Mouse (Mus musculus) heart, embryonic 10.5 days (tissue): ENCODE data around the gene Lyg1. TPM values are rescaled to one million over a fixed set of nuclear protein-coding genes. Genes with fewer than 3 reads are reported as not detected.

Experiments used
- DNase-seq: peaks from one replicate; pipeline ENCODE4 v3.0.0-alpha.2; 2017; ENCODE audit warnings: low spot score
- H3K27ac ChIP-seq: fragments of 300-500 bp; sonication (generic); 2 replicates; pipeline ENCODE4 v1.5.1; 2016; ENCODE audit warnings: mild to moderate bottlenecking
- H3K27me3 ChIP-seq: fragments of 300-500 bp; sonication (generic); 2 replicates; pipeline ENCODE4 v1.6.1; 2016; ENCODE audit warnings: mild to moderate bottlenecking; ENCODE audit not compliant: poor library complexity, insufficient read depth, severe bottlenecking
- H3K36me3 ChIP-seq: fragments of 300-500 bp; sonication (generic); 2 replicates; pipeline ENCODE4 v1.6.1; 2016; ENCODE audit warnings: mild to moderate bottlenecking, moderate library complexity
- H3K4me1 ChIP-seq: fragments of 300-500 bp; sonication (generic); 2 replicates; pipeline ENCODE4 v1.6.1; 2016; ENCODE audit warnings: mild to moderate bottlenecking
- H3K4me3 ChIP-seq: fragments of 300-500 bp; sonication (generic); 2 replicates; pipeline ENCODE4 v1.5.1; 2016; ENCODE audit warnings: mild to moderate bottlenecking, moderate library complexity
- H3K9me3 ChIP-seq: fragments of 300-500 bp; sonication (generic); 2 replicates; pipeline ENCODE4 v1.6.1; 2016; ENCODE audit warnings: mild to moderate bottlenecking, moderate library complexity
- WGBS: fragments of 180-500 bp; shearing (Covaris S2); methylation state at CpG from one replicate; pipeline ENCODE4 v1.1.7; 2016; 5-methylcytosine and 5-hydroxymethylcytosine counted together
- polyA plus RNA-seq: library from polyadenylated mRNA; unstranded; fragments of >200 nt; fragmentation: Nextera tagmentation; extraction: Ambion mirVana; gene quantifications from 2 replicates; pipeline ENCODE4 v1.2.1, GENCODE M21; 2016

The Lyg1 gene
- polyA plus RNA-seq, 1 experiment from 2014 or later = not detected

DNA sequence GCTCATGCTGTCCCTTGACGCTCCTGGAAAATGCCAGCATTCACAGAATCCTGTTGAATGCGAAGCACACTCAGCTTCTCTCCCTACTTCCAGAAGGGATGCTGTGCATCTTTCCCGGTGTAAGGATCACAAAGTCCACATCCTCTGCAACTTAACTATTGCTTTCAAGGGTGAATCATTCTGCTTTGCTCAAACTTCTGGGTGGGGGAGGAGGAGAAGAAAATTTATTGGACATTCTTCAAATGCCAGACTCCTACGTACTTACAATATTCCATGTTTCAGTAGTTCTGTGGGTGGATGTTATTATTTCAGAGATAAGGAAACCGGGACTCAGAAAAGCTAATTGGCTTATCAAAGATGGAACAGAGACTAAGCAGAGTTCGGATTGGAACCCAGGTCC is 39.5 kb downstream of the Lyg1 start:
- Histone ChIP-seq H3K4me1 (peaks cover 3% of the 10 kb centered on the region; the same call in 1 of the 2 replicates), H3K27me3 (peaks cover 6% of the 10 kb centered on the region; the same call in 1 of the 2 replicates), H3K27ac (no peak overlapping the region), H3K9me3 (no peaks in the 10 kb centered on the region), H3K36me3 (no peaks in the 10 kb centered on the region), H3K4me3 (no peak overlapping the region)
- no peak for DNase-seq
- WGBS = 58% methylated on average over 6 of the region's 6 CpGs

DNA sequence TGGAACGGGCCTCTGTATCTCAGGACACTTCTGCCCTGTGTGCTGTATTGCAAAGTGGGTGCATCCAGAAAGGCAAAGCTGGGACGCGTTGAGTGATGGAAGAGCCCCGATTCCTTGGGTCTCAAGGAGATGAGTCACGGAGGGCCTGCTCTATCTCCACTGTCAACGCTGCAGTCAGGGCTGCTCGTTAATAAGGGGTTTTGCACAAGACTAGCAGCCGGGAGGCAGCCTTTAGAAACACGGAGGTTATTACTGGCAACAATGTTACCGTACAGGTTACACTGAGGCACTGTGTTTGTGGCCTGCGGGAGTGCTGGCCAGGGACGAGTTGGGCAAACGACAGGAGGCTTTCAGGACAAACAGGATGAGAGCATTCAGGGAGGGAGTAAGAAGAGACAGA is 39.9 kb downstream of the Lyg1 start:
- WGBS = 43% methylated on average over 13 of the region's 13 CpGs
- Histone ChIP-seq H3K9me3 (no peaks in the 10 kb centered on the region), H3K27ac (no peak overlapping the region), H3K36me3 (no peaks in the 10 kb centered on the region), H3K4me3 (no peak overlapping the region), H3K4me1 (peaks cover 3% of the 10 kb centered on the region; the same call in 1 of the 2 replicates), H3K27me3 (peaks cover 6% of the 10 kb centered on the region; the same call in 1 of the 2 replicates)
- DNase-seq = no peak

DNA sequence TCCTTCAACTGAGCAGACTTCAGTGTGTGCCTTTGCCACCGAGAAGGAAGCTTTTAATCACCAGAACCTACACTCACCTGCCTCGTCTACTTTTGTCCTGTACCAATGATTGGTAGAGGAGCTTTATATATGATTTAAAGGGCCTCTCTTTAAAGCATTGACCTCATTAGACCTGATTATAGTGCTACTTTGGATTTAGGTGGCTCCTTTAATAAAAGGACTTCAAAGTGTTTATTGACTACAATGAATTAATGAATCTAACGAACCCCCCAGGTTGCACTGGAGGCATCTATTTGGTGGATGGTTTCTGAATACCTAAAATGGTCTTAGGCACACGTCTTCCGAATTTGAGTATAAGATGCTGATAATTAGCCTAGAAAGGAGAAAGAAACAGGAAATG is 41.2 kb downstream of the Lyg1 start, which contains the start of gene Lyg2:
TSS of gene Lyg2 (minus strand) at position 101 of the 400 bp plus-strand sequence.
- no peaks in the 10 kb centered on the region for H3K36me3 ChIP-seq
- no peak for DNase-seq
- peaks cover 3% of the 10 kb centered on the region; the same call in 1 of the 2 replicates for H3K4me1 ChIP-seq
- 67% methylated on average over 5 of the region's 5 CpGs for WGBS
- H3K27me3 ChIP-seq = peaks cover 6% of the 10 kb centered on the region; the same call in 1 of the 2 replicates
- no peak within 1 kb of the TSS for H3K4me3 ChIP-seq
- H3K9me3 ChIP-seq = no peaks in the 10 kb centered on the region
- H3K27ac ChIP-seq = no peak within 1 kb of the TSS

DNA sequence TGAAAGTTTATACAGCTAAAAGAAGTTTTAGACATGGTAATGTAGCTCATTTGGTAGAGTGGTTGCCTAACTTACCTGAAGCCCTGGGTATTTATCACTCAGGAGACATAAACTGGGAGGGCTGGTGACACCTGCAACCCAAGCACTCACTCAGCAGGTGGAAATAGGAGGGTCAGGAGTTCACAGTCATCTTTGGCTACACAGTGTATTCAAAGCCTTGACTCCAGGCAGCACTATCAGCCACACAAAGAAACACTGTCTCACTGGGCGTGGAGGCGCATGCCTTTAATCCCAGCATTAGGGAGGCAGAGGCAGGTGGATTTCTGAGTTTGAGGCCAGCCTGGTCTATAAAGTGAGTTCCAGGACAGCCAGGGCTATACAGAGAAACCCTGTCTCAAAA is 44.8 kb downstream of the Lyg1 start:
- no peak overlapping the region for H3K4me3 ChIP-seq
- no peaks in the 10 kb centered on the region for H3K36me3 ChIP-seq
- H3K4me1 ChIP-seq = peaks cover 3% of the 10 kb centered on the region; the same call in 1 of the 2 replicates
- WGBS = 79% methylated on average over 2 of the region's 2 CpGs
- no peaks in the 10 kb centered on the region for H3K9me3 ChIP-seq
- DNase-seq = no peak
- H3K27me3 ChIP-seq = peaks cover 6% of the 10 kb centered on the region; the same call in 1 of the 2 replicates
- H3K27ac ChIP-seq = no peak overlapping the region

DNA sequence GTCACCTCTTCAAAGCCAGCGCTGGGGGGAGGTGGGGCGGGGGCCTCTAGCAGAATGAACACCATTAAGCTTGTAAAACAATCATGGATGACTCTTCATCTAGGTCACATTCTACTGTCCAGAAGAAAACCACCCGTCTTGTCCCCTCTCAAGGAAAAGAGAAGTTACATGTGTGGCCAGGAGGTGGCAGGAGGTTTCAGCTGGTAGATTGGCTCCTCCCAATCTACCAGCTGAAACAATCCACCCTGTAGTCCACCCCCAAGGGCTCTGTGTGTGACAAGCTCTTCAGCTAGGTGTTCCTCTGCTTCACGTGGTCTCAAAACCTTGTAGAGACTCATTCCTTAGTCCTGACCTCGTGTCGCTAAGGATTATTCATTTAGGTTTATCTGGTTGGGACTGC is 54.4 kb downstream of the Lyg1 start:
- no peak overlapping the region for H3K4me3 ChIP-seq
- peaks cover 17% of the 10 kb centered on the region for H3K36me3 ChIP-seq
- H3K27ac ChIP-seq = no peak overlapping the region
- H3K4me1 ChIP-seq = peaks cover 9% of the 10 kb centered on the region
- no peaks in the 10 kb centered on the region for H3K9me3 ChIP-seq
- no peaks in the 10 kb centered on the region for H3K27me3 ChIP-seq
- WGBS = 36% methylated on average over 6 of the region's 6 CpGs
- DNase-seq = no peak

DNA sequence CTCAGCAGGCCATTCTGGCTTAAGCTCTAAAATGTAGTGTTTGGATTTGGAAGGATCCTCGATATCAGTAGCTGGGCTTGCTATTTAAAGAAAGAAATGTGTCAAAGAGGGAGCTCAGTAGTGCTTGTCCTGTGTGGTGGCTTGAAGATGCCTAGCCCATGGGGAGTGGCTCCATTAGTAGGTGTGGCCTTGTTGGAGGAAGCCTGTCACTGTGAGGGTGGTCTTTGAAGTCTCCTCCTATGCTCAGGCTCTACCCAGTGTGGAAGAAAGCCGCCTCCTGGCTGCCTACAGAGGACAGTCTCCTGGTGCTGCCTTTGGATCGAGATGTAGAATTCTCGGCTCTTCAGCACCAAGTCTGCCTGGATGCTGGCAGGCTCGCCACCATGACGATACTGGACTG is 57.3 kb downstream of the Lyg1 start:
- Histone ChIP-seq H3K4me3 (no peak overlapping the region), H3K9me3 (no peaks in the 10 kb centered on the region), H3K4me1 (peaks cover 9% of the 10 kb centered on the region), H3K36me3 (peaks cover 42% of the 10 kb centered on the region), H3K27me3 (no peaks in the 10 kb centered on the region), H3K27ac (no peak overlapping the region)
- no peak for DNase-seq
- 39% methylated on average over 6 of the region's 6 CpGs for WGBS

DNA sequence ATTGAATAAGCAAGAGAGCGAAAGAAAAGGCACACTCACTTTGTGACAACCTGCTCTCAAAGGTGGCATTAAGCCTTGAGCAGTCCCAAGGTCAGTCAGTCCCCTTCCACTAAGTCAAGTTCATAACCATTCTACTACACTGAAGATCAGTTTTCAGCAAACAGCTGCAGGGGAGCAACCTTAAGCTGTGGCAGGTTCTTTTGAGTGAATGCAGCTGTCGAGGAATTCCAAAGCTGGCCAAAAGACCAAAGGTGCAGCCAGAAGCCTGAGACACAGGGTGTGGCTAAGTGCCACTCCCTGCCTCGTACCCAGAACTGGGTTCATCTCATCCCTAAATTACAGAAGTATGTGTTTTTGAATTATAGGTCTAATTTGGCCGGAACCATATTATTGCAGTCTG is 57.7 kb downstream of the Lyg1 start:
- H3K36me3 ChIP-seq = peaks cover 47% of the 10 kb centered on the region
- WGBS = 78% methylated on average over 4 of the region's 4 CpGs
- H3K4me3 ChIP-seq = no peak overlapping the region
- no peak for DNase-seq
- H3K4me1 ChIP-seq = peaks cover 9% of the 10 kb centered on the region
- no peaks in the 10 kb centered on the region for H3K9me3 ChIP-seq
- no peaks in the 10 kb centered on the region for H3K27me3 ChIP-seq
- no peak overlapping the region for H3K27ac ChIP-seq

Other genes starting within 250 kb of the Lyg1 start
- gene 2010300C02Rik, start 237.7 kb downstream of the Lyg1 start, polyA plus RNA-seq = 2.5 and 3.4 TPM in 2 replicates
- gene Tsga10, start 91.3 kb downstream of the Lyg1 start, polyA plus RNA-seq = 4.1 and 4.6 TPM in 2 replicates
- gene Lipt1, start 86.0 kb downstream of the Lyg1 start, polyA plus RNA-seq = 8.2 and 8.7 TPM in 2 replicates
- 11.8 and 19.7 TPM in 2 replicates for gene Mitd1, start 67.3 kb downstream of the Lyg1 start, polyA plus RNA-seq
- 245 and 262 TPM in 2 replicates for gene Mrpl30, start 67.3 kb downstream of the Lyg1 start, polyA plus RNA-seq
- not detected in 2 replicates for gene Lyg2, start 41.3 kb downstream of the Lyg1 start, polyA plus RNA-seq
- 120 and 143 TPM in 2 replicates for gene Txndc9, start 40.1 kb upstream of the Lyg1 start, polyA plus RNA-seq
- gene Eif5b, start 40.3 kb upstream of the Lyg1 start, polyA plus RNA-seq = 21.6 and 29.5 TPM in 2 replicates
- 27.9 and 32.2 TPM in 2 replicates for gene Rev1, start 172.0 kb upstream of the Lyg1 start, polyA plus RNA-seq